Mouse (Mus musculus) forebrain, embryonic 11.5 days (tissue): ENCODE measurements around the gene Pnpla8. TPM values are rescaled to one million over a fixed set of nuclear protein-coding genes. Genes with fewer than 3 reads are reported as not detected.

Source experiments
- ATAC-seq: fragments of 200-750 bp; cut with Nextera tagmentation; replicated peaks from 2 replicates; pipeline ENCODE4 v1.8.0; 2017; ENCODE audit warnings: moderate TSS enrichment; ENCODE audit not compliant: low FRiP score
- DNase-seq: peaks from one replicate; pipeline ENCODE4 v3.0.0-alpha.2; 2017; ENCODE audit warnings: low spot score
- H3K27ac ChIP-seq: fragments of 300-500 bp; sonication (generic); 2 replicates; pipeline ENCODE4 v1.5.1; 2014; ENCODE audit warnings: low read depth, low read length
- H3K27me3 ChIP-seq: fragments of 300-500 bp; sonication (generic); 2 replicates; pipeline ENCODE4 v1.6.1; 2014; ENCODE audit warnings: mild to moderate bottlenecking, low read length, mixed read lengths; ENCODE audit not compliant: control insufficient read depth, insufficient read depth
- H3K36me3 ChIP-seq: fragments of 300-500 bp; sonication (generic); 2 replicates; pipeline ENCODE4 v1.6.1; 2014; ENCODE audit warnings: mild to moderate bottlenecking, low read length, moderate library complexity, mixed read lengths; ENCODE audit not compliant: control insufficient read depth, insufficient read depth
- H3K4me1 ChIP-seq: fragments of 300-500 bp; sonication (generic); replicated peaks from 2 replicates; pipeline ENCODE4 v1.6.1; 2014; ENCODE audit warnings: low read length, mixed read lengths; ENCODE audit not compliant: control insufficient read depth, insufficient read depth
- H3K4me2 ChIP-seq: fragments of 300-500 bp; sonication (generic); 2 replicates; pipeline ENCODE4 v1.6.1; 2014; ENCODE audit warnings: low read depth, mild to moderate bottlenecking, low read length, moderate library complexity, mixed read lengths; ENCODE audit not compliant: severe bottlenecking
- H3K4me3 ChIP-seq: fragments of 300-500 bp; sonication (generic); 2 replicates; pipeline ENCODE4 v1.5.1; 2014; ENCODE audit warnings: low read depth, low read length
- H3K9ac ChIP-seq: fragments of 300-500 bp; sonication (generic); 2 replicates; pipeline ENCODE4 v1.6.1; 2014; ENCODE audit warnings: low read length
- H3K9me3 ChIP-seq: fragments of 300-500 bp; sonication (generic); 2 replicates; pipeline ENCODE4 v1.6.1; 2016; ENCODE audit warnings: low read length, mixed read lengths; ENCODE audit not compliant: control insufficient read depth
- WGBS: fragments of 180-500 bp; shearing (Covaris S2); extraction: QIAGEN DNeasy Blood & Tissue Kit; methylation state at CpG from one replicate; pipeline ENCODE4 v1.1.7; 2014; 5-methylcytosine and 5-hydroxymethylcytosine counted together
- polyA plus RNA-seq: library from polyadenylated mRNA; unstranded; fragments of >200 nt; fragmentation: Nextera tagmentation; extraction: Ambion mirVana; gene quantifications from 2 replicates; pipeline ENCODE4 v1.2.1, GENCODE M21; 2014

Pnpla8 gene
- polyA plus RNA-seq, 1 experiment from 2014 or later = 82.3 TPM

- Histone ChIP-seq H3K36me3 (no peaks in the 10 kb centered on the region), H3K9me3 (no peaks in the 10 kb centered on the region), H3K27me3 (no peaks in the 10 kb centered on the region), H3K4me1 (no peaks in the 10 kb centered on the region), H3K9ac (no peak overlapping the region), H3K4me3 (no peak overlapping the region), H3K4me2 (no peak overlapping the region), H3K27ac (no peak overlapping the region)
- DNase-seq (no peak), ATAC-seq (no peak)
- 92% methylated on average over 8 of the region's 8 CpGs for WGBS
These were observed 65.8 kb downstream of the Pnpla8 start for GRCm38 (mm10) chr12:44286992-44287391.

- DNase-seq (peak; percentile 72), ATAC-seq (no peak; the same call in 1 of the 2 replicates)
- Histone ChIP-seq H3K9me3 (no peaks in the 10 kb centered on the region), H3K9ac (no peak overlapping the region), H3K36me3 (no peaks in the 10 kb centered on the region), H3K4me2 (no peak overlapping the region), H3K27me3 (no peaks in the 10 kb centered on the region), H3K4me1 (no peaks in the 10 kb centered on the region), H3K4me3 (no peak overlapping the region), H3K27ac (no peak overlapping the region)
These were observed 71.1 kb downstream of the Pnpla8 start for GRCm38 (mm10) chr12:44292281-44292680.

GRCm38 (mm10) chr12:44300793-44301192, 79.6 kb downstream of the Pnpla8 start:
- no peaks in the 10 kb centered on the region for H3K27me3 ChIP-seq
- no peak overlapping the region for H3K4me2 ChIP-seq
- H3K27ac ChIP-seq = no peak overlapping the region
- no peaks in the 10 kb centered on the region for H3K4me1 ChIP-seq
- no peaks in the 10 kb centered on the region; the same call in 1 of the 2 replicates for H3K36me3 ChIP-seq
- ATAC-seq (no peak), DNase-seq (no peak)
- H3K9me3 ChIP-seq = no peaks in the 10 kb centered on the region
- no peak overlapping the region for H3K9ac ChIP-seq
- H3K4me3 ChIP-seq = no peak overlapping the region

GRCm38 (mm10) chr12:44304012-44304411, 82.8 kb downstream of the Pnpla8 start:
- no peak overlapping the region for H3K27ac ChIP-seq
- no peaks in the 10 kb centered on the region; the same call in 1 of the 2 replicates for H3K36me3 ChIP-seq
- DNase-seq = no peak
- H3K4me1 ChIP-seq = no peaks in the 10 kb centered on the region
- WGBS = 100% methylated on average over 1 of the region's 1 CpGs
- no peaks in the 10 kb centered on the region for H3K27me3 ChIP-seq
- H3K9ac ChIP-seq = no peak overlapping the region
- no peak overlapping the region for H3K4me3 ChIP-seq
- no peak for ATAC-seq
- no peaks in the 10 kb centered on the region for H3K9me3 ChIP-seq
- H3K4me2 ChIP-seq = no peak overlapping the region

- Histone ChIP-seq H3K9me3 (no peaks in the 10 kb centered on the region), H3K4me1 (no peaks in the 10 kb centered on the region), H3K27me3 (no peaks in the 10 kb centered on the region), H3K27ac (no peak overlapping the region), H3K9ac (no peak overlapping the region), H3K36me3 (no peaks in the 10 kb centered on the region; the same call in 1 of the 2 replicates), H3K4me3 (no peak overlapping the region), H3K4me2 (no peak overlapping the region)
- DNase-seq (no peak), ATAC-seq (no peak)
- WGBS = 77% methylated on average over 5 of the region's 5 CpGs
These were observed 83.7 kb downstream of the Pnpla8 start for GRCm38 (mm10) chr12:44304869-44305268.

GRCm38 (mm10) chr12:44308221-44308620, 87.1 kb downstream of the Pnpla8 start:
- no peak overlapping the region for H3K27ac ChIP-seq
- H3K36me3 ChIP-seq = no peaks in the 10 kb centered on the region
- no peaks in the 10 kb centered on the region for H3K27me3 ChIP-seq
- no peaks in the 10 kb centered on the region for H3K9me3 ChIP-seq
- no peak for ATAC-seq
- no peak overlapping the region for H3K4me2 ChIP-seq
- H3K4me3 ChIP-seq = no peak overlapping the region
- no peak for DNase-seq
- H3K4me1 ChIP-seq = no peaks in the 10 kb centered on the region
- 85% methylated on average over 3 of the region's 3 CpGs for WGBS
- no peak overlapping the region for H3K9ac ChIP-seq

GRCm38 (mm10) chr12:44315212-44315611, 94.0 kb downstream of the Pnpla8 start:
- Histone ChIP-seq H3K9me3 (no peaks in the 10 kb centered on the region), H3K4me2 (no peak overlapping the region), H3K4me3 (no peak overlapping the region), H3K27ac (no peak overlapping the region), H3K9ac (no peak overlapping the region), H3K27me3 (no peaks in the 10 kb centered on the region), H3K4me1 (no peaks in the 10 kb centered on the region), H3K36me3 (no peaks in the 10 kb centered on the region)
- ATAC-seq (no peak), DNase-seq (no peak)
- 89% methylated on average over 2 of the region's 2 CpGs for WGBS

GRCm38 (mm10) chr12:44325091-44325490, 103.9 kb downstream of the Pnpla8 start:
- no peaks in the 10 kb centered on the region for H3K36me3 ChIP-seq
- H3K27ac ChIP-seq = no peak overlapping the region
- H3K9ac ChIP-seq = no peak overlapping the region
- no peaks in the 10 kb centered on the region for H3K27me3 ChIP-seq
- no peaks in the 10 kb centered on the region for H3K4me1 ChIP-seq
- no peak overlapping the region for H3K4me3 ChIP-seq
- DNase-seq (no peak), ATAC-seq (no peak)
- H3K9me3 ChIP-seq = no peaks in the 10 kb centered on the region
- H3K4me2 ChIP-seq = no peak overlapping the region

GRCm38 (mm10) chr12:44327452-44327851, 106.3 kb downstream of the Pnpla8 start:
- Histone ChIP-seq H3K36me3 (no peaks in the 10 kb centered on the region), H3K27me3 (no peaks in the 10 kb centered on the region), H3K9ac (no peak overlapping the region), H3K4me2 (no peak overlapping the region), H3K4me3 (no peak overlapping the region), H3K9me3 (no peaks in the 10 kb centered on the region), H3K4me1 (peaks cover 5% of the 10 kb centered on the region; the same call in 1 of the 2 replicates), H3K27ac (no peak overlapping the region)
- DNase-seq (no peak), ATAC-seq (no peak)
- 29% methylated on average over 6 of the region's 6 CpGs for WGBS
